Mouse (Mus musculus): Measurements from ENCODE around the gene Ubr2.

Ubr2 gene

DNA sequence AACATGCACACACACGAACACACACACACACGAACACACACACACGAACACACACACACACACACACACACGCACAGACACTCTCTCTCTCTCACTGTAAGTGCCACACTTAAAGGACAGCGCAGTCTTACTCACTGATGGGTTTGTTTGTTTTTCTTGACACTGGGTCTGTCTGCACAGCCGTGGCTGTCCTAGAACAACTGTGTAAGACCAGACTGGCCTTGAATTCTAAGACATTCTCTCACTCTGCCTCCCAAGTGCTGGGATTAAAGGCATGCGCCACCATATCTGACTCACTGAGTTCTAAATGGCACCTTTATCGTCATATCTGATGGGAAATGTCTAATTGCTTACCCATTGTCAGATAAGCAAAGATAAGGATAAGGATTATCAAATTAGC lies 7.1 kb downstream of the Ubr2 start:
- no peak for DNase-seq (ENCODE audit: low read depth)

DNA sequence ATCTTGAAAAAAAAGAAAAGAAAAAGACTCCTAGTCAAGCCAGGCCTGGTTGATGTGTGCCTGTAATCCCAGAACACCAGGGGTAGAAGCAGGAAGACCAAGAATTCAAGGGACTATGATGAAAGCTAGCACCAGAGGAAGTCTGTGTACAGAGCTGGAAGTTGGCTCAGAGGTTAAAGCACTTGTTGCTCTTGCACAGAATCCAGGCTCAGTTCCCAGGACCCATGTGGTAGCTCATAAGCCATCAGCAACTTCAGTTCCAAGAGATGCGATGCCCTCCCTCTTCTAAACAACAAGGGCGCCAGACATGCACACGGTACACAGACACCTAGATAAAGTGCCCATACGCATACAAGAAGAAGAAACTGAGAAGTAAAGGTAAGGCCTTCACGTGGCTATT lies 8.0 kb downstream of the Ubr2 start:
- DNase-seq (ENCODE audit: low read depth), result no peak

DNA sequence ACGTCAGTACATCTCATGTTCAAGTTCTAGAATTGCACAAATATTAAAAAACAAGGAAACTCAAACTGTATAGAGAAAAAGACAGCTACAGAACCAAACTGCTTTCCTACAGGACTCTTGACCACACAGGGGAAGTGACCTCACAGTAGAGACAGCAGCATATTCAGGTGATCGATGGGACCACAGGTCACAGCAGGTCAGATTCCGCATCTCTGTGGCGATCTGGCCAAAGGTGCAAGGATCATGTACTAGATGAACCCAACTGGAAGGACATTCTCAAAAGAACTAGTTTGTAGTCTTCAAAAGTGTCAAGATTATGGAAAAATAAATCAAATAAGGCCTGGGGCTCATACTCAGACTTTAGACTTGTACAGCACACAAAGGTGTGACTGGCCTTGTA lies 11.5 kb downstream of the Ubr2 start:
- no peak for DNase-seq (ENCODE audit: low read depth)

DNA sequence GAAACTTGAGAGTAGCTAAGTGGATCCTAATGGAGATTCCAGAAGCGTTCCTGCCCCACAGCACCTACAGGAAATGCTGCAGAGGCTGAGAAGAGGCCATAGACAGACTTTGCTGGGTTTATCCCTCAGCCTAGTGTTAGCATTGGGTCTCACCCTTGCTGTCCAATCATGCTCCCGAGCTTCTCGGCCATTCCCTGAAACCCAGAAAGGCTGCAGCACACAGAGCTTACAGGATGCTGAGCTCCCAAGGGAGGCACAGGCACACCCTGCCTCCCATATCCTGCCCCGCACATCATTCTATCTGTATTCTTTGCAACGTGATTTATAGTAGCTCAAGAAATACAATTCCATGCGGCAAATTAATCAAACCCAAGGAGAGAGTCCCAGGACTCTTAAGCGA lies 13.9 kb downstream of the Ubr2 start:
- no peak for DNase-seq (ENCODE audit: low read depth)

DNA sequence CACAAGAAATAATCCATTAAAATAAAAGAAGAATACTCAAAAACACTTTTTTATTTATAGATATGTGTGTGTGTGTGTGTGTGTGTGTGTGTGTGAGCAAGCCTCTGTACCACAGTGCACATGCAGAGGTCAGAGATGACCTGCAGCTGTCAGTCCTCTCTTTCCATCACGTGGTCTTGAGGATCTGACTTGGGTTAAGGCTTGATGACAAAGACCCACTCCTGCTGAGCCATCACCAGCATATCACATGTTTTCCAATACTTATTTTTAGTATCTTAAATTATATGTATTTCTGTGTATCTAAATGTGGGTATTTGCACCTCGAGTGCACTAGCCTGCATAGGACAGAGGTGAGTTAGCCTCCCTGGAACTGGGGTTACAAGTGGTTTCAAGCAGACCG lies 14.7 kb downstream of the Ubr2 start:
- no peak for DNase-seq (ENCODE audit: low read depth)

DNA sequence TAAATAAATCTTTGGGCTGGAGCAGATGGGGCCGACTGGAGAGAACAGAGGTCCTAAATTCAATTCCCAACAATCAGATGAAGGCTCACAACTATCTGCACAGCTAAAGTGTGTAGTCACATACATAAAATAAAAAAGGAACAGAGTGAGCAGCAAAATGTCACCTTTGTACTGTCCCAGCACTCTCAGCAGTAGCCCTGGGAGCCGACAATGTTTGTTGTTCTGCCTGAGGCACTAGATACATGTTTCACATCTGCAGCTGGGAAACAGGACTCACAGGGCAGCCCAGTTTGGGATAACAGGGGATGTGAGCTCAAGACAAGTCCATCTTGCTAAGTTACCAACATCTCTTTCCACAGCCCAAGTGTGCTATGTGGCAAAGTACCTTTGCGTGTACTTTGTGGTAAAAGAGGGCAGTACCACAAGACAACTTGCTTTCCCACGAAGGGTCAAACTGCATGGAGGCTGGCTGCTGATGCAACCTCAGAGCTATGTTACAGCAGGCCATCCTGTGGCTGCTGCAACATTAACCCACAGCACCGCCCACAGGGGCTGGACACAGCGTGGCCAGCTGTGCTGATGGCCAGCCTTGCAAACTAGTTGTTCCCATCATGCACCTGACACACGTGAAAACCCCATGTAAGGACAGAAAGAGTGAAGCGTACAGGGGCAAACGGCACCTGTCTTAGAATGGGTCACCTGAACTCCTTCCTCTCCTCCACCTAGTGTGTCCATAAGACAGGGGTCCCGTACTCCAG lies 15.5 kb downstream of the Ubr2 start:
- DNase-seq (ENCODE audit: low read depth), result no peak

DNA sequence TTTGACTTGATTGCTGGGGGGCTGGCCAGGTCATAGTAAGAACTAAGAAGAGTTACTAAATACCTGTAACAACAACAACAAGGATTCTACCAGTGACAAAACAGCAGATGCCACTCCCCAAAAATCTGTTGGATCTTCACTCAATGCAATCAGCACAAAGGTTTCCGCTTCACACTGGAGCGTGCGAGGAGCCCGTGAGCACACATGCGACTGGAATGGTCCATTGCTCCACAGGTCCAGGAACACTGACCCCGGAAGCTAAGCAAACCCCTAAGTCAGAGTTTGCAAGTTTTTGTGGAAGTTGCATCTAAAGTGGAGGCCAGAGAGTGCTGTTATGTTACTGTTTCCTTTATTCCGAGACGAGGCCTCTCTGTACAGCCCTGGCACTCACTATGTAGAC lies 16.7 kb downstream of the Ubr2 start:
- no peak for DNase-seq (ENCODE audit: low read depth)

DNA sequence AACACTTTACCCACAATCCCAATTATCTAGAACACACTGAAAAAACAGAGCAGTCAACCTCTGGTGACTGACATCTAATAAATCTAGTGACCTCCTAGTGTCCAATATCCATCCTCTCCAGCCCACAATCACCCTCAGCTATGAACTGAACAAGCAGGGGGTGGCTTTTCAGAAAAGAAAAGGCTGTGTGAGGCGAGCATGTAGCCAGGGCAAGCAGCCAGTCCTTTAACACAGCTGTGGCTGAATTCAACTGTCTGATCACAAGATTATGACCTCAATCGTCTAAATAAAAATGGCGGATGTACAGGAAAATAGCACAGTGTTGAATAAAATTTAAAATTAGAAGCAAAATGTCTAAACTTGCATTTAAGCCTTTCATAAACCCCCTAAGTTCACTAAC lies 22.7 kb downstream of the Ubr2 start:
- no peak for DNase-seq (ENCODE audit: low read depth)

DNA sequence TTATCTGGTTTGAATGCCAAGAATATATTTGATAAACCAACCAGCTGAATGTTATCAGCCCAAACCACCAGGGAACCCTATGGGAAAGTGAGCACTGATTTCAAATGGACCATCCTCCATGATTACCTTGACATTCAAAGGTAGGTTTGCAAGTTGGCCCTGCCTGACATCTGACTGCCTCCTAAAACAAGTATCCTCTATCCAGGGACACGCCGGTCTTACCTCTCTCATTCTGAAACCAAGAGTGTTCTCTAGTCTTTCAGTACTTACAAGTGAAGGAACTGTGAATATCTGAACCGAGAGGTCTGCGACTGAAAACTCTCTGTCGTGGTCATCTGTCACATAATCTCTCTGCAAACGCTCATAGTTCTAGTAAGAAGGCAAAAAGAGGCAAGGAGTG lies 30.3 kb downstream of the Ubr2 start:
- no peak for DNase-seq (ENCODE audit: low read depth)

DNA sequence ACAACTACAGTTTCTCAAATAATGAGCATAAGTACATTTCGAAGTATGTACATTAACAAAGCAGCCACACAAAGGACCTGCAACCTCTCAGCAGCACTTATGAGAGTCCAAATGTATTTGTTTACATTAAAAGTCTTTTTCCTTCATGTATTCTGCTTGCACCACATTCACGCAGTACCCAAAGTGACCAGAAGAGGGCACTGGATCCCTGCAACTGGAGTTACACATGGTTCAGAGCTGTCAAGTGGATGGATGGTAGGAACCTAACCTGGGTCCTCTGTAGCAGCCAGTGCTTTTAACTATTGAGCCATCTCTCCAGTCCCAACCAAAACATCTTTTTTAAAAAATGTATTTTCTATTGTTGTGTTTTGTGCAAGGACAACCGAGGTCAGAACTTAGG lies 35.2 kb downstream of the Ubr2 start:
- DNase-seq (ENCODE audit: low read depth), result peak; percentile 42

DNA sequence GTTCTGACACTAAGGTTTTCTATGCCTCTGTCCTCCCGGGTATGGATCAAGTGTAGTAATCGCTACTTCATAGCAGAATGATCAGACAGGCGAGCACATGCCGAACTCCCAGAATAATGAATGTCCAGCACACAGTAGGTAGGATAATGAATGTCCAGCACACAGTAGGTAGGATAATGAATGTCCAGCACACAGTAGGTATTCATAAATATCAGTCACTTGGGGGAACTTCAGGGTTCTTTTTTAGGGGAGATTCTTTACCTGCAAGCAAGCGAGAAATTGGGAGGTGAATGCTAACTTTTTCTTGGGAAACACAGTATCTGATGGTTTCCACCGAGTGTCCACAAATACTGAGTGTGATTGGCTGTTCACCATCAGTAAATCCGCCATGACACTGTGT lies 37.8 kb downstream of the Ubr2 start:
- DNase-seq (ENCODE audit: low read depth), result no peak

DNA sequence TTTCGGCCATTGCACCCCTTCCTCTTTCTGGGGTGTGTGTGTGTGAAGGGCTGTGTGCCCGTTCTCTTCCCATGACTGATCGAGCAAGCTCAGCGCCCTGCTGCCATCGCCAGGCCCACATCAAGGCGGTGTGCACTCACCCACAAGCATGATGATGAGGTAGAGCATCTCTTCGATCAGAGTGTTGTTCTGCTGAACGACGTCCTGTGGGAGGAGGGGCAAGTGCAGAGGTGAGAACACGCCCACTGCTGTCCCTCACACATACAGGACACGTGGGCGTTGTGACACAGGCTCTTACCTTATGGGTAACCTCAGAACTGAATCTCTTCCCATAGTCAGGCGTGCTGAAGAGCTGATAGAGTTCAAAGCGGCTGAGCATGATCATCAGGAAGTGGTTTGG lies 43.5 kb downstream of the Ubr2 start:
- no peak for DNase-seq (ENCODE audit: low read depth)

DNA sequence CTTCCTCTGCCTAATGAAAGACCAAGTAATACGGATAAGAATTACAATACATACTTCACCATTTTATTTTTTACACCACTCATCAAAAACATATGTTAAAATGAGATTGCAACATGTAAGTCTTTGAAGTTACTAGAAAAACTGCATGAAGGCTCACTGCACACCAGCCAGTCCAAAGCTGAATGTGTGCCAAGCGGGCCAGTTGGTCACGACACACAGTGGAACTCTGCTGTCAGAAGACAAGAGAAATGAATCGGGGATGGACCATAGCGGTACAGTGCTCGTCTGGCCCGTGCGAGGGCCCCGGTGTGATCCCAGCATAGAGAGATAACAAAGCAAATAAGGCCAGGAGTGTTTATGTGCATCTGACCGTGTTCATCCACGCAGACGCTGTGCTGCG lies 47.2 kb downstream of the Ubr2 start:
- no peak for DNase-seq (ENCODE audit: low read depth)

DNA sequence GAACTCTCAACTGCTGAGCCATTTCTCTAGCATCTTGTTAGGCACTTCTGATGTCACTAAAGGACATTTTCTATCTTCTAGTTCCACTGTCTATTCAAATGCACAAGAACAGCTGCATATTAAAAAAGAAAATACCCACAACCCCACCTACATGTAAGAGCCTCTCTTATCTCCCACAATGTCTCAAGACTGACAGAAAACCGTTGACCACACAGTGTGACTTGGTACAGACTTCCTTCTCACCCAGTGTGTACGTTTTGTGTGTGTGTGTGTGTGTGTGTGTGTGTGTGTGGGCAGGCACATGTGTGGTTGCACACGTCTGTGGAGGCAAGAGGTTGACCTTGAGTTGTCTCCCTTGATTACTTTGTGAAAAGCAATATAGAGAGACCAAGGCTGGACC lies 48.2 kb downstream of the Ubr2 start:
- no peak for DNase-seq (ENCODE audit: low read depth)

DNA sequence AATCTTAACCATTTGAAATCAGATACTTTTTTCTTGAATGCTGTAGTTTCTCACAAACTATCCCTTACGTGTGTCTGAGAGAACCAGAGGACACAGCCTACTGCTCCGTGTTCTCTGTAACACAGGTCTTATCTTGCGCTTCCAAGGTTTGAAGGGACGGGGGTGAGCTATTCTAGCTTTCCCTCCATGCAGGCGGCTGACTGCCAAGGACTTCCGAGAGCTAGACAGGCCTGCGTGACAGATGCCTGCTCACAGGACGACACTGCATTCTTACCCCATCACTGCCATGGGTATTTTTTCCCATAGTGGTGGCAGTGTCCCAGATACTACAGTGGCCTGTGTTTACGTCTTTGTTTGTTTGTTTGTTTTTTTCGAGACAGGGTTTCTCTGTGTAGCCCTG lies 50.1 kb downstream of the Ubr2 start:
- DNase-seq (ENCODE audit: low read depth), result no peak

DNA sequence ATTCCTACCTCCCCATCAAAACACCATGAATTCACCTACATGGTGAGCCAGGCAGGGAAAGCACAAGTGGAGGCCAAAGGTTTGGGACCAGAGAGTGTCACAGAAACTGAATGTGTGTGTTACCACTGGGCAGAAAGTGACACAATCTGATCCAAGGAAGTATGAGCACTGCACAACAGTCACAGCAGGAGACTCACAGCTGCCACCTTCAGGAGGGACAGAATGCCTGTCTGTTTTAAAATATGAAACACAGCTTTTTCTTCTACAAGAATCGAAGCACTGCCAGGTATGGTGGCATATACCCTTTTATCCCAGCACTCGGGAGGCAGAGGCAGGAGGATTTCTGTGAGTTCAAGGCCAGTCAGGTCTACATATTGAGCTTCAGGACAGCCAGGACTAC lies 52.3 kb downstream of the Ubr2 start:
- no peak for DNase-seq (ENCODE audit: low read depth)

DNA sequence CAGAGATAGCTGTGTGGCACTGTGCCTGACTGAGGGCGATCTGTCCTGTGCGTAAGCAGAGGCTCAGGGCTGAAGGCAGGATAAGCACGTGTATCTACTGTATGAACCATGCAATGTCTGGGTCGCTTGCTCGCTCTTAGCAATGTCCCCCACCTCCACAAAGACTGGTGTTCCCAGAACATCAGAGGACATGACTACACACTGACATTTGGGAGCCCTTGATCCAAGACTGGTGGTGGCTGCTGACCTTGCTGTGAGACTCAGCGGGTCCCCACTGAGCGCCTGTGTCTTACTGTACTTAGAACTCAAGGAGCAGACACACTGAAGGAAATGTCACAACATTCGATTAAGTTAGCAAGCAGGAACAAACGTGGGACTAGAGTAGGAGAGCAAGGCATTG lies 64.1 kb downstream of the Ubr2 start:
- DNase-seq (ENCODE audit: low read depth), result no peak

DNA sequence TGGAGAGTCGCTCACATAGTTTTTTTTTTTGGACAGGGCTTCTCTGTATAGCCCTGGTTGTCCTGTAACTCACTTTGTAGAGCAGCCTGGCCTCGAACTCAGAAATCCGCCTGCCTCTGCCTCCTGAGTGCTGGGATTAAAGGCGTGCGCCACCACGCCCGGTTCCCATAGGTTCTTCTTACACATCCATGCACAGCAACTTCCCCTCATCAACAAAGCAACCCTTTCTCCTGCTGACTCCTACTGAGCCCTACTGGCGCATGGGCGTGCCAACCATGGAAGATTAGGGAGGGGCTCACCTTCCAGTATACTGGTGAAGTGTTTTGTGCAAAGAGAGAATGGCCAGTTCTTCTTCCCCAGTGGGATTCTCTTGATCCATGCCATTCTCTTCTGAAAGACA lies 67.9 kb downstream of the Ubr2 start:
- DNase-seq (ENCODE audit: low read depth), result no peak

DNA sequence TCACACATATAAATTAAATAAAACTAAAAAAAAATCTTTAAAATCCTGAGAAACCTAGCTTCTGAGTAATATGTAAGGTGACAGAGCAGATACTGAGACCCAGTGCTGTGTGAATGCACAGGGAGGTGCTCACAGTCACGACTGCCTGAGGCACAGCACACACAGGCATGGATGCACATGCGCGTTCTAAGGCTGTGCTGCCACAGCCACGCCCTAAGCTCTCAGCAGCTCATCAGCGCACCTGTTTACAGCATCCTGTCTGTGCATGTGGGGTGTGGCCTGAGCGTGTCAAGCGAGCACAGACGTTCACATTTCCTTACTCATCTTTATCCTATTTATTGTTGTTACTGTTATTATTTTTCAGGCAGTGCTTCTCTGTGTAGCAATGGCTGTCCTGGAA lies 69.9 kb downstream of the Ubr2 start:
- DNase-seq (ENCODE audit: low read depth), result no peak

DNA sequence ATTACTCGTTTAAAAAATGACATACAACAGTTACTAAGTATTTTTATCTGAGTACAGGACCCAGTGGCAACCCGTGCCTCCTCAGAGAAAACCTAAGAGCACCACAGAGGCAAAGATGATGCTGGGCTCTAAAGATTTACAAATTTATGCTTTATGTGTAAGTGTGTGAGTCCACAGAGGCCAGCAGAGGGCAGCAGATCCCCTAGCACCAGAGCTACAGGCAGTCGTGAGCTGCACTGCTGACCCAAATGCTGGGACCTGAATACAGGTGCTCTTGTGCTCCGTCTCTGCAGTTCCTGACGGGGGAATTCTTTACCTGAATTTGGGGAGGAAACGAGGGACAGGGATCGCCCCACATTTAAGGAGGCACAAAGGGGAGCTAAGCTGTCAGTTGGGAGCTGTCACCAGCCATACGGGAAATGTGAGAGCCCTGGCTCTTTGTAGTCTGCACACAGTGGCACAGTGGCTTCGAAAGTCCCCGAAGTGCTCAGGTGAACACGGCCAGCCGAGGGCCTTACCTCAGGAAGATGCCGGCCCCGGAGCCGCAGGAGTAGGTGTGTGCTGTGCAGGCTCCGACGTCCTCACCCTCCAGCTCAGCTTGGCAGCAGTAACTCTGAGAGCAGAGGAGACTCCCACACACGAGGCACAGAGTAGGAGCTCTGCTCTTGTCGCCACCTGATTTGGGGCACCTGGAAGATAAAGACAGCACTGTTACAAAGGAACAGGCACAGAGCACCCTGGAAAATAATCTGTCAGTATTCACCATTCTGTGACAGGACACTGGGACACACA lies 76.6 kb downstream of the Ubr2 start:
- DNase-seq (ENCODE audit: low read depth), result peak; percentile 52

DNA sequence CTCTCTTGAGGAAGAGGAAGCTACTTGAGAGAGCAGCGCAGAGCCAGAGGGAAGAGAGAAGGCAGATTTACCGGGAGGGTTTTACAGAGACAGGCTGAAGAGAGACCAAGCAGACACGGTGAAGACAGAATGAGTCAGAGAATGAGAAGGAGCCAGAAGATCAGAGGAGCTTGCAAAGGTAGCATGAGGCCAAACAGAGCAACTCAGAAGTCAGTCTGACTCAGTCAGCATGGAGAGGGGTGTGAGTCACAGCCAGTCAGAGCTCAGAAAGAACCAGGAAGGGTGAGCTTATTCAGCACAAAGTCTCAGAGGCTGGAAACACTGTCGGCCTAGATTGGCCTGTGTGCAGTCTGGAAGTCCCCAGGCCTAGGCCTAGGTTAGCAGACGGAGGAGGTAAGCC lies 77.4 kb downstream of the Ubr2 start:
- DNase-seq (ENCODE audit: low read depth), result no peak

DNA sequence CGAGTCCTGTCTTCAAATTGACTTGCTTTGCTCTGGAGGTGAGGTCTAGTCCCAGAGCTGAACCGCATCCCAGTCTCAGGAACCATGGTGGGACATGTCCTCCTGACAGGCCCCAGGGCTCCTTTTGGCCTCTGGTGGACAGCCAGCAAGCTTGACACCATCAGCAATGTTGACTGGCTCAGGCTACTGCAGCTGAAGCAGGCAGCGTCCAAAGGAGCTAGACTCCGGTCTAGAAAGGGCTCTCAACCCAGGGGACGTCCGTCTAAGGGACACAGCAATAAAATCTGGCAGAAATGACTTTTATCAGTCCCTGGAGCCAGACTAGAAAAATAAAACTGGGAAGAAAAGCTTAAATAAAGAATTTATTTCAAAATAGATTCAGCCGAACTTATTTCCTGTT lies 80.5 kb downstream of the Ubr2 start:
- DNase-seq (ENCODE audit: low read depth), result no peak

DNA sequence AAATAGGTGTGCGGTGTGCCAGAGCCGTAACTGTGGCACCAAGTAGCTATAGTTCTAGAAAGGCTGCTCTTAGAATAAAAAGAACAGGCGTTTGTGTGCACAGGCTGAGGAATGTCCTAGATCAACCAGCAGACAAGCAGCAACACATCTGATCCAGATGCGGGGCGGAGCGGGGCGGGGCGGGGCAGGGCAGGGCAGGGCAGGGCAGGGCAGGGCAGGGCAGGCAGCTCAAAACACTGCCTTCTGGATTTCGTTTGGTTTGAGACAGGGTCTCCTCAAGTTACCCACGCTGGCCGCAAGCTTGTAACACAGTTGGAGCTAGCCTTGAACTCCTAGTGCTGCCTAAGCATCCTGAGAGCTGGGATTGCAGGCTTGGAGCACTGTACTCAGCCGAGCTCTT lies 81.1 kb downstream of the Ubr2 start:
- DNase-seq (ENCODE audit: low read depth), result no peak

DNA sequence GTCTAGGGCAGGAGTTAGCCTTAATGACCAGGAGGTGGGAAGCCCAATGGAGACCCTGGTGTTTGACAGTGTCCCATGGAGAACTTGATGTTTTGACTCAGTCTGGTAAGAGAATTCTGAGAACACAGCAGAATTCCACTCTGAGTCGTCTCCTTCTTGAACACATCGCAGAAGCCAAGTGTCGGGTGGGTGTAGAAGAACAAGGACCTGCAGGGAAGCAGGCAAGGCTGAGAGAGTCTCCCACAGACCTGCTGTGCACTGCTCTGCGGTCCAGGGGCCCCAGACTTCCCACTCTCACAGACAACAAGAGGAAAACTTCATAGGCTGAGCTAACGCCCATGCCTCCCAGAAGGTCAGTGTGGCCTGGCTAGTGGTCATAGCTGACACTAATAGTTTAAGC lies 82.6 kb downstream of the Ubr2 start:
- no peak for DNase-seq (ENCODE audit: low read depth)

Data from c-Kit-positive CD71-negative TER-119-negative erythroid progenitor cells, embryonic 14.5 days (primary cell).